Mouse (Mus musculus) bone marrow, adult 2 months (tissue): ENCODE results near the gene Acp2.

Source experiments
- CTCF ChIP-seq: fragments of 200-500 bp; IDR thresholded peaks from 2 replicates; pipeline ENCODE4 v1.5.1; 2011; ENCODE audit warnings: low read length, control low read depth; ENCODE audit not compliant: control insufficient read depth, insufficient read depth
- POLR2A ChIP-seq: fragments of 200-500 bp; IDR thresholded peaks from 2 replicates; pipeline ENCODE4 v1.6.1; 2011; ENCODE audit warnings: low read depth, mild to moderate bottlenecking, control low read depth, low read length, borderline replicate concordance; ENCODE audit not compliant: control insufficient read depth

DNA sequence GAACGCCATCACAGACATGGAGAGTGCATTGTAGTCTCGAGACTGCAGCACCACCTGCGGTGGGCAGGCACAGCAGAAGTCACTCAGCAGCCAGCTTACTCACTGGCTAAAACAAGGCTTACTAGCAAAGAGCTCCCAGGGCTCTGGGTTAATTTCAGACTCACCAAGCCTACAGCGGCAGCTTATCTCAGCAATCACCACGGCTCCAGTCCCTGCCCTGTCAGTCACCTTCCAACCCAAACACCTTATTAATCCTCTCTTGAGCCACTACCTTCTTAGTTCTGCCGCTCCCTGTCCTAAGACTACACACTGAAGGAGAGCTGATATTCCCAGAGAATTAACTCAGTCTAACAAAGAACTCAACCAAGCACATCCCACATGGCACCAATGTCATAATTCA lies 26.5 kb upstream of the Acp2 start:
- TF ChIP-seq POLR2A = no peak
- no peak for TF ChIP-seq CTCF
